Mouse (Mus musculus) cerebellum, adult 8-10 months (tissue): ENCODE data around the gene Tada3.

Source experiments
- DNase-seq: peaks from one replicate; pipeline ENCODE4 v3.0.0; 2022

Tada3 gene

DNA sequence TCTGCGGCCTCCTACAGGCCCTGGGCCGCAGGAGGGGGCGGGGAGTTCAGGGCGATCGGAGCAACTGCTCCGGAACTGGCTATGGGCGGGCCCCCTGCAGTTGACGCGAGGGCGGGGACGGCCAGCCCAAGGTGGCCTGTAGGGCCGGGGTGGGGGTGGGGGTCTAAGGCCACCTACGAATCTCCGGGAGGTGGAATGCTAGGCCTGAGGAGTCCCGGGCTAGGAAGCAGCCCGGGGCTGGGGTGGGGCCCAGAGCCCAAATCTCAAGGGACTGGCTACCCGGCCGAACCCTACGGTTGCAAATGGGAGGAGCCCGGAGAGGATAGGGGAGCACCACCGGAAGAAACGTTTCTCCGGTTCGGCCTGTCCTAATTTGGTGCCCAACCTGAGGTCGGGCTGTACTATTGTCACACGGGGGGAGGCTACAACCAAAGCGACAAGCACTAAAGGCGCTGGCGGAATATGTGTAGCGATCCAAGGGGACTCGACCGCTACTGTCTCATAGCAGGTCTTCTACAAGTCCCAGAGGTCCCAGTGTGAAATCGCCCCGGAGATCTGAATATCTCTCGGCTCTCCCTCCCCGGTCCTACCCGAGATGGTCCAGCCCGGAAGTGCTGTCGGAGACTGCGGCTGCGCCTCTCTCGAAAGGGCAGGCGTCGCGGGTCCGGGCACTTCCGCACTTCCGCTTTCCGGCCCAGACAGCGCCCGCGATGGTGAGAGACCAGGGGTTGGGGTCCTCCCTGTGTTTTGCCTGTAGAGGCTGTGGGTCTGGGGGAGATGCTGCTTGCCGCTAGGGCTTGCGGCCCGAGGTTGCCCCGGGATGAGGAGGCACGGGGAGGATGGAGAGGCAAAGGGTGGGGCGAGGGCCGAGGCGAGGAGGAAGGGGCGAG lies at the start of gene Tada3, which contains the start of gene Arpc4:
Tada3 (minus strand) TSS at position 388 of the 890 bp plus-strand sequence.
Arpc4 (plus strand) TSS at position 620 of the 890 bp plus-strand sequence.
- DNase-seq = peak; percentile 92

DNA sequence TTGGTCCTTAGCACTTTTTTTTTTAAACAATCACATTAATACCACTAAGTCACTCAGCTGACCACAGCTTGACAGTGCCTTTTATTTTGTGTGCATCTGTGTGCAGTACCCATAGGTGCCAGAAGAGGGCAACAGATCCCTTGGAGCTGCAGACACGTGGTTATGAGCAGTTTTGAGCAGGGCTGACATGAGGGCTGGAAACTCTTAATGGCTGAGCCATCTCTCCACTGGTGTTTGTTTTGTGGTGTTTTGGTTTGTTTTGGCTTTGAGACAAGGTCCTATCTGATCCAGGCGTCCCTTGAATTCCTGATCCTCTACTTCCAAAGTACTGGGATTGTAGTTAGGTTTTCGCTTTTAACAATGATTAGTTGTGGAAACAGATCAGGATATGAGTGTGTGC lies 49.7 kb upstream of the Tada3 start:
- no peak for DNase-seq

DNA sequence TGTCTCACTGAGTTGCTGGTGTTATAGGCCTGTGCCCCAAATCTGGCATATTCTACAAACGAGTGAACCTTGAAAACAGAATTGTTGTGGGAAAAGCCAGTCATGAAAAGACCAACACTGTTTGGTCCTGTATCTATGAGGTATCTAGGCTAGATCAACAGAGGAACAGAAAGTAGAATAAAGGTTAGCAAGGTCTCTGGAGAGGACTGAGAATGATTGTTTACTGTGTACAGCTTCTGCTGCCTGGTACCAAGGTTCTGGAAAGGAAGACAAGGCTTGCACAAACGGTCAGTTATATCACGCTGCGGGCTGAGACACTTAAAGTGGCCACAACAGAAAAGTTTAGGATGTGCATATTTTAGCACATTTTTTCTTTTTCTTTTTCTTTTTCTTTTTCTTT lies 49.0 kb upstream of the Tada3 start:
- no peak for DNase-seq

DNA sequence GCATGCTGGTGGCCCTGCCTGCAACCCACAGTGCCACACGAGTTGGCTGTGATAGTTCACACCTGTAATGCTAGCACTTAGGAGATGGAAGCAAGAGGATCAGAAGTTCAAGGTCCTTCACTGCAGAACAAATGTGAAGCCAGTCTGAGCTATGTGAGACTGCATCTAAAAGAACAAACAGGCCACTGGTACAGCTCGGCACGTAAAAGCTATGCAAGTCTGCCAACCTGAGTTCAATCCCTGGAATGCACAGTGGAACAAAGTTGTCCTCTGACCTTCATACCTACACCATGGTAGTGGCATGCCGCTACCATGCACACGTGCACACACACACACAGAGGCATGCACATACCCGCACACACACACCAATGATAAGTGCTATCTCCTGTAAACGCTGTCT lies 46.5 kb upstream of the Tada3 start:
- DNase-seq = no peak

DNA sequence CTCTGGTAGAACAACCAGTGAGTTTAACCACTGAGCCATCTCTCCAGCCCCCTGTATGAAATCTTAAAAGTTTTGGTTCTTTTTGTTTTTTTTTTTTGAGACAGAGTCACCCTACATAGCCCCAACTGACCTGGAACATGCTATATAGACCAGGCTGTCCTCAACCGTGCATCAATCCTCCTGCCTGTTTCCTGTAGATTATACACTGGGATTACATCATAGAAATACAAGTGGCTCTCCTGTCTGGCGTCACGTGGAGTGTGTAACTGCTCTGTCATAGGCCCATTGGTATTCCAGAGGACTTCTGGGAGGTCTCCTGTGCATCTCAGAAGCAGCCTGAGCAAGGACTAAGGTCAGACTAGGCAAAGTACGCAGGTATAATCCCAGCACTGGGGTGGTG lies 45.3 kb upstream of the Tada3 start:
- DNase-seq = no peak

DNA sequence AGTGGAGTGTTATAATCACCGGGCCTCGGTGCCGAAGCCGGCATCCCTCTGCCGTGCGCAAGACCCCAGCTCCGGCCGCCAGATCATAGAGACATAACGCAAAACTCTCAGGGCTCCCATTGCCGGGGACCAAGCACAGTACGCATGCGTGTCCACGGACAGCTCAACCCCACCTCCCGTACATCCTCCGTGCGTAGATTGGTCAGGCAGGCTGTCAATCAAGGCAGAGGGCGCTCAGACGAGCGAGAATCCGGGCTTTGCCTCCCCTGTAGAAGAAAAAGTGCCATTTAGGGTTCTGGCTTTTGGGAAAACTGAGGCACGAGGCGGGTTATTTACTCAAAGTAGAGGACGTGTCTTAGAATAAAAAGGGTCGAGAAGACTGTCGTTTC lies 41.5 kb upstream of the Tada3 start, which contains the start of gene Rpusd3:
Rpusd3 (minus strand) TSS at position 142 of the 389 bp plus-strand sequence.
- peak; percentile 99 for DNase-seq

DNA sequence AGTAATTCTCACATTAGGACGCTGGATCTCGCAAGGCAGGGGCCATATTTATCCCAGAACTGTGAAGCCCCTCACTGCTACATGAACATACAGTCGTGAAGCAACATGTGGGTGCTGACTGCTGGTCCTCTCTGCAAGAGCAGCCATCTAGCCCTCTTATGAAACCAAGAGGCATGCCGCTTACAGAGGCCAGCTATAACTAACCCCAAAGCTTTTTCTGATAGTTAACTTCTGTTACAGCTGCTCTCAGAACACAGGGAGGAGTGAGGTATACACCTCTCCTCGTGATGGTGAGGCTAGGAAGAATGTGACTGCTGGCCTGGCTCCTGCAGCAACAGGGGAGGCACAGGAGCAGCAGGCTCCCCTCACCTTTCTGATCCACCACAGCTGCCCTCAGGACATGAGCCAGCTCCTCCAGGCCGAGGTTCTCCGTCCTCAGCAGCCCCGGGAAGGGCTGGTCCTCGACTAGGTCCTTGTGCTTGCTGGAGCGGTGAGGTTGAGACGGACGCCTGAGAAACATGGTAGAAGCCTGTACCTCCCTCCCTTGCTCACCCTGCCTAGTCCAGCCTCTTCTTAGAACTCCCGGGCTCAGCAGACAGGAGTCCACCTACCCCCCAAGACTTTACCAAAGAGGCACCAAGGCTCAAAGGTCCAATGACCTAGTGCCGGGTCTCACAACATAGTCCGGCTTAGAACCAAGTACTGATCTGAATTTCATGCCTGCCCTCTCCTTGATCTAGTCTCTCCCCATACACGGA lies 40.9 kb upstream of the Tada3 start:
- no peak for DNase-seq

DNA sequence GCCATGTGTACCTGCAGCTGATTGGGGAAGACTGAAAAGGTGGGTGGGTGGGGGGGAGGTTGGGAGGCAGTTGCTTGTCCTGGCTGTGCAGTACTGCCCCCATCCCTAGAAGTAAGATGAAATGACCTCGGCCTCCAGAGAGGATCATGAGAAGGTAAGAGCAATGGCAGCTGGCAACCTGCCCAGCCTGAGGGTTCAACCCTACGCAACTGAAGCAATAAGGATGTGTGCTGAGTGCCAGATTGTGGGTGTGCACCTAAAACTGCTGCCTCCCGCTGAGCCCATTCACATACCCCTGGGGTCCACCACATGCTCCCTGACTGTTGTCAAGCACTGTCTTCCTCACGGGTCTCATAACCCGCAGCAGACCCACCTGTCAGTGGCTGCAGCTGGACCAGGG lies 38.7 kb upstream of the Tada3 start:
- DNase-seq = no peak

DNA sequence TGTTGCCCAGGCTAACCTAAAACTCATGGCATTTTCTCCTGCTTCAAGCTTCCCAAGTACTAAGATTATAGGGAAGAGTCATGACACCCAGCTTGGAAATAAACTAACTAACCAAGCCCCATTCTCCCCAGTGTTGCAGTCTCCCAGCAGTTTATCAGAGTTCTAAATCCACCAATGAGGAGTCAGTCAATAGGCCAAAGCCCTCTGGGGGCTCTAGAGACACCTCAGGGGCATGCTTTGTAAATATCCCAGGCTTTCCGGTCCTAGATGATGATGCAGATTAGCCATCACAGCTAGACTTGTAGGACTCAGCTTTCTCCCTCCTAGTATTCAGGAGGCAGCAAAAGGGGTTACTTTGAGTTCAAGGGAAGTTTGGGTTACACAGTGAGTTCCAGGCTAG lies 32.3 kb upstream of the Tada3 start:
- DNase-seq = no peak

DNA sequence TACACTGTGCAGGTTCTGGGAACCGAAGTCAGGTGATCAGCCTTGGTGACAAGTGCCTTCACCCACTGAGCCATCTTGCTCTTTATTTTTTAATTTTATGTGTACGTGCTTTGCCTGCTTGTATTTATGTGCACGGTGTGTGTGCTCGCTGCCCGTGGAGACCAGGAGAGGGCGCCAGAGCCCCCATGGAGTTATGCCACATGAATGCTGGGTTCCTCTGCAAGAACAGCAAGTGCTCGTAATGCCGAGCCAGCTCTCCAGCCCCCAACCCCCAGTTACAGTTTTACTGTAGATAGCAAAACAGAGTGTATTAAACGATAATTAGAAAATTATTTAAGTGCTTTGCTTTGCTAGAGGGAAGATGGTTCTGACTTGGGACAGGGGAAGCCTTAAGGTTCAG lies 29.0 kb upstream of the Tada3 start:
- no peak for DNase-seq

DNA sequence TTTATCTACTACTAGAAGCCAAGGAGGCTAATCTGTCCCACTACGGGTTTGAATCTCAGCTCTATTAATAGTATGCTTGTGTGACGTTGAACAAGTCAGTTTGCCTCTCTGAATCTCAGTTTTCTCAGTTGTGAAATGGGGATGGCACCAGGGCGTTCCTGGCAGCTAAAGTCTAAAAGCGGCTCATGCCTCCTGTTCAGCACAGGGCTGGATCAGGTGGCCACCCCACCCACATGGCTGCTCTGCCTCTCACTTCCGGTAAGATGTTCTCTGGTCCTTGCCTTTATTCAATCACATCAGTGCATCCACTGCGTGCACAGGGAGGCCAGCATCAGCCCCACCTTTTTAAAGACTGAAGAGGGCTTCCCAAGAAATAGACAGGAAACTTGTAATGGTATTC lies 27.8 kb upstream of the Tada3 start:
- DNase-seq = no peak

DNA sequence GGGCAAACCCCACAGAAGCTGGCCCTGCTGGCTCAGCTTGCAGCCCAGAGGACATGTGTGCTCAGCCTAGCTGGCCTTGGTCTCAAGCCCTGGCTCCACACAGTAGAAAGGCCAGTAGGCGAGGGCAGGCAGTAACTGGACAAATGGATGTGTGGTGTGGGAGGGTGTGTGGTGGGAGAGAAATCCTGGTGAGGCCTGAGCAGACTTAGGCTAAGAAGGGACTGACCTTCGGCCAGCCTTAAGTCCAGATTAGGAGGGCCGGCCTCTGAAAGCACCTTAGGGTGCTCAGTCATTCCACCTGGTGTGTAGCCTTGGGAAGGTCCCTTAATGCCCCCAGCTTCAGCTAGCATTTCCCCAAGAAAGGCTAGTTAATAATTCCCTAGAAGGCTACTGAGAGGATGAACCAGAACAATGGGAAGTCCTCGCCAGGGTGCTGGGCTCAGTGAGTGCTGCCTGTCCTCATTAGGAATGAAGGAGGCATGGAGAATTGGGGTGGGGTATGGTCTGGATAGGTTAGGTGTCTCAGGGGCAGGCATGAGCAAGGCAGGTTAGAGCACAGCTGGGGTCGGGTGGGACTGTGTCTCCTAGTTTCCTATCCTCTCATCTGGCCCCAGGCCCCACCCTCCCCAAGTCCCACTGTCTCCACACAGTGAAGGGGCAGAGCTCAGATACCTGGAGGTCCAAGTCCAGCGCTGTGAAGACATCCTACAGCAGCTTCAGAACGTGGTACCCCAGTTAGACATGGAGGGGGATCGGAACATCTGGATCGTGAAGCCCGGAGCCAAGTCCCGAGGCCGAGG lies 27.2 kb upstream of the Tada3 start:
- DNase-seq = no peak

DNA sequence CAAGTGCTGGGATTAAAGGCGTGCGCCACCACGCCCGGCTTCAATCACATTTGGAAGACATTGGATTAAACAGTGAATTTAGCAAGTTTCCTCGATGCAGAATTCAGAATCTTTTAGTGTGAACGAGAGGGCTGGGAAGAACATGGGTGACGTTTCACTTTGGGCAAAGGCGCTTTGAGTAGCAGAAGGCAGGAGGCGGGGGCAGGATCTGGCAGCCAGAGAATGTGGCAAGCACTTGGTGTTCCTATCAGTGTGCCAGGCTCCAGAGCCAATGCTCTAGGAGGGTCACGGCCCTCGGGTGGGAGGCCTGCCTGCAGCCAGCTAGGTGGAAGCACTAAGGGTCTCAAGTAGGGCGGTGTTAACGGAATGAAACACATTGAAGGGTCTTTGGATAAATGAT lies 24.4 kb upstream of the Tada3 start:
- no peak for DNase-seq

DNA sequence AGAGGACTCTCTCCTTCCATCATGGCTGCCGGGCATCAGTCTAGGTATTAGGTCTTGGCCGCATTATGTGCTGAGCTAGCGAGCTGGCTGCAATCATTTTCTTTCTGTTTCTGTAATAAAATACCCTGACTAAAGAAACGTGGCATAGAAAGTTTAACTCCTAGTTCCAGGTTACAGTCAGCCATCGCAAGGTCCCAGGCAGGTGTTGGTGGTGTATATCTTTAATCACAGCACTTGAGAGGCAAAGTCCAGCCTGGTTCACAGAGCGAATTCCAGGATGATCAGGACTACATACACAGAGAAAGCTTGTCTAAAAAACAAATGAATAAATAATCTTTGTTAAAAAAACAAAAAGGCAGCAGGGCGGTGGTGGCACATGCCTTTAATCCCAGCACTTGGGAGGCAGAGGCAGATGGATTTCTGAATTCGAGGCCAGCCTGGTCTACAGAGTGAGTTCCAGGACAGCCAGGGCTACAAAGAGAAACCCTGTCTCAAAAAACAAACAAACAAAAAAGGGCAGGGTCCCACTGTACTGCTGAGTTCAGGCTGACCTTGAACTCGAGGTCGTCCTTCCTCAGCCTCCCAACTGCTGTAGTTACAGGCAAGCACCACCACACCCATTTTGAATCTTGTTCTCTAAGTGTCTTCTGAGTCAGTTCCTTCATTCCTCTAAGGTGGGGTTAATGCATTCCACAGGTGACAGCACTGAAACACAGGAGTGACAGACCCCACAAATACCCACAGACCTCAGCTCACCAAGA lies 18.8 kb upstream of the Tada3 start:
- no peak for DNase-seq

DNA sequence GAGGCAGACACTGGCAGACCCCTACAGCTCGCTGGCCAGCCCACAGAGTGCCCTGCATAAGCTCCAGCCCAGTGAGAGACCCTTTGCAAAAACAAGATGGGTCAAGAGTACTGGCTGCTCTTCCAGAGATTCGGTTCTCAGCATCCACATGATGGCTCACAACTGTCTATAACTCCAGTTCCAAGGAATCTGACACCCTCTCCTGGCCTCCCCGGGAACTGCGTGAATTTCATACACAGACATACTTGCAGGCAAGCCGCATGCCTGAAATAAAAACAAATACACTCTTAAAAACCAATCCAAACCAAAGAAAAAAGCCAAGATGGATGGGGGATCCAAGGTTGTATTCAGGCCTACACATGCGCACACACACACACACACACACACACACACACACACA lies 17.8 kb upstream of the Tada3 start:
- DNase-seq = no peak

DNA sequence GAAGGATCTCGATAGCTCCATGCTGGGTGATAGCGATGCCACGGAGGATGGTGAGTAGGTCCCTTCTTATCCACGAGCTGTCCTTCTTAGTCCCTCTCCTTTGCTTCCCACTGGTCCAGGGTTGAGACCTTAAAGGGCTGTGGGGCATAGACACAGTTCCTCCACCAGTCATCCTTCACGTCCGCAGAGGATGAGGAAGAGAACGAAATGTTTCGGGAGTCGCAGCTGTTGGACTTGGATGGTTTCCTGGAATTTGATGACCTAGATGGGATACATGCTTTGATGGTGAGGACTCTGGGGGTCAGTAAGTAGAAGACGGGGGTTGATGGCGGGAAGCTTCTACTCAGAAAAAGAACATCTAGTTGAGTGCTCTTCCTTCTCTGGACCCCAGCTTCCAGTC lies 17.1 kb upstream of the Tada3 start:
- DNase-seq = no peak

DNA sequence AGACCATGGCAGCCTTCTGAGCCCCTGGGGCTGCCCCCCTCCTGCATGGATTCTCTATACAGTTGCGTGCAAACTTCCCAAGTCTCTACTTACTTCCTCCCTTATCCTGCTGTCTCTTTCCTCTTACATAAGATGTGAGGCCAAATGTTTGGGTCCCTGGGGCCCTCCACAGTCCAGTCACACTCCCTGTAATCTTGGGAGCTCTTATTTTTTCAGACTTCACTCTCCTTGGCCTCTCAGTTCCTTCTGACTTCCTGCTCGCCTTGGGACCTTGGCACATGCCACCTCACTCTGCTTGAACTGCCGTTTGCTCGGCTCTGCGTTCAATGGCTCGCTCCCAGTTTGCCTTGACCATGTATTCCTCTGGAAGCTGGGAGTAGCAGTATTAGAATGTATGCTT lies 16.3 kb upstream of the Tada3 start:
- DNase-seq = no peak

DNA sequence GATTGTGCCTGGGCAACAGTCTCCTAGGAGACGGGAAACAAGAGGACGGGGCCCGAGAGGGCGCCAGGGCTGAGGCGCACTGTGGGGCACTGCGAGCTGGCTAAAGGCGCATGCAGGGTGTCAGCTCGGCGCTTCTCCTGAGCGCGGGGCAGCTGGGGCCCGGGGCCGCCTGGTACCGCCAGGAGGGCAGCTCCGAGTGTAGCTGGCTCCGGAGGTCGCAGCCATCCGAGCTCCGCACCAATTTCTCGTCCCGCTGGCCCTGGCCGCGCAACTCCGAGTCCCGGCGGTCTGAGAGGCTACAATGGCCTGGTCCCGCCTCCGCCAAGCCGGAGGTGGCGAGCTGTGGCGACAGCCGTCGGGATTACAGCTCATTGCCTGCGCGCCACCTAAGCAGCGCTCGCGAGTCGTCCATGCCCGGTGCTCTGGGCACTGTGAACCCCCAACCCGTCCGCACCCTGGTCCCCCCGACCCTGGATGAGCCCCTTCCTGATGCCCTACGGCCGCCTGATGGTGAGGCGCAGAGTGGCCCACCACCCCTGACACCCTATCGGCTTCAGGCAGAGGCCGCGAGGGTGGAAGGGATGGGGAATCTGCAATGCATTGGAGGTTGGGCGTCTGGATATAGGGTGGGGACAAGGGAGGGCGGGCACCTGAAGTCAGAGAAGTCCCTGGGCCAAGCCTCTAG lies 14.8 kb upstream of the Tada3 start:
- peak; percentile 43 for DNase-seq

DNA sequence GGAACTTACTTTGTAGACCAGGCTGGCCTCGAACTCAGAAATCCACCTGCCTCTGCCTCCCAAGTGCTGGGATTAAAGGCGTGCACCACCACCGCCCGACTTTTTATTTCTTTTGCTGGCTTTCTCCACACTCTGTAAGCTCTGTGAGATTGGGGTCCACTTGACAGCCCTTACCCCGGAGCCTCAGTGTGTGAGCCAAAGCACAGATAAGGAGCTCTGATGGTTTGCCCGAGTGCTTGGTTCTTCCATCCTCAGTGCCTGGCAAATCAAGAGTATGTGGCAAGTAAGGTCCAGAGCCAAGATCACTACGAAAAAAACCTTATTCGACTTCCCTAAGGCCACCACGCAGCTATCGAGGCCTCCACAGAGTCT lies 14.3 kb upstream of the Tada3 start:
- no peak for DNase-seq

DNA sequence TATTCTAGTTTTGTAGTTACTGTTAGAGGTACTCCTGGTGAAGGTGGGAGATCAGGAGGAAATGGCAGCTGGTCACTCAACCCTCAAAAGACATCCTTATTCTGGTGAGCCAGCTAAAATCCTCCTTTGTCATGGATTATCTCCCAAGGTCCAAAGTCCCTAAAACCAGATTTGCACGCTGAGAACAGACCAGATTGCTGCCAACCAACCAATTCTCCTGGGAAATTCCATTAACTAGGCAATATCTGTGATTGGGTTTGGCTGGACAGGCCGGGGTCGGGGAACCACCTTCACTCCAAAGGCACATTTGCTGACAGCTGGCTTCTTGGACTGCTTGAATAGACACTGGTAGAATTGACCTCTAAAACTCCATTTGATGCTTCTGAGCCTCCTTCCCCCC lies 13.0 kb upstream of the Tada3 start:
- DNase-seq = no peak

DNA sequence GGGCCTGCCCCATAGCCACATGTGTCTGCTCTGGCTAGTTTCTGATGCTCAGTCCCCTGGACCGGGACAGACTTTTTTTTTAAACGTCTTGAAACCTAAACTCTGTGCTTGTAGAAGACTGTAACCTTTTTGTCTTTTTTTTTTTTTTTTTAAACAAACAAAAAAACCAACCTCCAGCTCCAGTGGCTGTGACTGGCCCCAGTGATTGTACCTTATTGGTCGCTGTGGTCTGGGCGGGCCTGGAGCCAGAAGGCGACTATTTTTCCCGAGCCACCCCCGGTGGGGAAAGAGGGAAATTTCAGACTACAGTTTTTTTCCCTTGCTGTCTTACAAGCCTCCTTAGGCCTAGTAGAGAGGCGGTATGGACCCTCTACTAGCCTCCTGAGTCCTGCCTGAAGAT lies 11.3 kb upstream of the Tada3 start, which contains the start of gene Ttll3:
Ttll3 (plus strand) TSS at position 301 of the 400 bp plus-strand sequence.
- no peak for DNase-seq

DNA sequence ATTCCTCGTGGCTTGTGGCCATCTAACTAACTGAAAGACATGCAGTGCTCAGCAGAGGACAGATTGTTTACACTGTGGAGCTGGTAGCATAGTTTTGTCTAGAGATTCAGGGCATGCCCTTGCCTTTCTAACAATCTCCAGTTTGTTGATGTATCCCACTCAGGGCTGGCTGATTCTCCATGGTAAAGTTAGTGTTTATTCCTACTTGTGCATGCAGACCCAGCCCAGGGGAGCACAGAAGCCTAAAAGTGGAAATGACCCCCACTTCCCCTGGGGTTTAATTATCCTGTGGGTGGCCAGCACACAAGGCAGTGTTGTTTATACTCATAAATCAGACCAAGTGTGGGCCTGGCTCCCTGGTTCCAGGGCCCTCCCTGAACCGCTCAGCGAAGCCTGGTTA lies 8.3 kb upstream of the Tada3 start:
- DNase-seq = no peak
